Mouse (Mus musculus) ES-Bruce4 (cell line): ENCODE data around the gene Tmem116.

Source experiments
- CTCF ChIP-seq: IDR thresholded peaks from one replicate; pipeline ENCODE4 v1.8.1; 2011; ENCODE audit warnings: low read depth, low read length
- POLR2A ChIP-seq: IDR thresholded peaks from one replicate; pipeline ENCODE4 v1.8.1; 2011; ENCODE audit warnings: low read length; ENCODE audit not compliant: insufficient read depth

- TF ChIP-seq CTCF: no peak
- TF ChIP-seq POLR2A: no peak
Observed at GRCm38 (mm10) chr5:121463601-121464250, 12.0 kb downstream of the Tmem116 start.
